Mouse (Mus musculus) megakaryocyte, embryonic 14.5 days (primary cell): ENCODE measurements around the gene Tmppe.

ENCODE experiments used
- FLI1 ChIP-seq: IDR thresholded peaks from 2 replicates; pipeline ENCODE4 v1.6.1; 2012; ENCODE audit warnings: low read length, inconsistent platforms, mixed read lengths
- GATA1 ChIP-seq: IDR thresholded peaks from 3 replicates; pipeline ENCODE4 v1.6.1; 2012; ENCODE audit warnings: mixed read lengths, low read length, inconsistent platforms, borderline replicate concordance

DNA sequence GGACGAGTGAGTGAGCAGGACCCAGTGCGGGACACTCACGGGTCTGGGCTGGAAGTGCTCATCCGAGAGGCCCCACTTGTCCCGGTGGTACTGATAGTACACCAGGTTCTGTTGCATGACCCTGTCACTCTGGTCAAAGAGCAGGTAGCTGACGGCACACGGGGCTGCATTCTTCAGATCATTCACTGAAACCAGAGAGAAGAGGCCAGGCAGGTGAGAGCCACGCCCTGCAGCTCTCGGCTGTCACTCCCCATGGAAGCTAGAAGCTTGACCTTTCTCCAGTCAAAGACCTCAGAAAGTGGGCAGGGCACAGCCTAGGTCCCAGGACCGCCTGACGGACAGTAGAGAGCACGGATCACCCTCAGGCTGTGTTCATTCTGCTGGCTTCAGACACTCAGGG lies 21.0 kb upstream of the Tmppe start:
- TF ChIP-seq GATA1 (no peak), FLI1 (no peak)
